Mouse (Mus musculus) liver, embryonic 18 days (tissue): Measurements from ENCODE around the gene Slc9a3r1. TPM values are rescaled to one million over a fixed set of nuclear protein-coding genes. Genes with fewer than 3 reads are reported as not detected.

ENCODE experiments used
- polyA plus RNA-seq: library from polyadenylated mRNA; depleted of rRNA; stranded (reverse); fragments of >200 nt; gene quantifications from 2 replicates; pipeline ENCODE4 v1.2.3, GENCODE M21; 2012; rRNA removed

The Slc9a3r1 gene
- 53.4 and 55.4 TPM in 2 replicates for polyA plus RNA-seq

GRCm38 (mm10) chr11:115162832-115163480 lies at the start of gene Slc9a3r1:
Gene Slc9a3r1 (plus strand): TSS chr11:115163341.

GRCm38 (mm10) chr11:115133800-115134199 lies 29.3 kb upstream of the Slc9a3r1 start, which contains the start of gene Cd300lf:
Gene Cd300lf (minus strand): TSS chr11:115133992.

GRCm38 (mm10) chr11:115187224-115187639 lies 24.1 kb downstream of the Slc9a3r1 start, which contains the start of gene Tmem104:
Gene Tmem104 (plus strand): TSS chr11:115187487.

GRCm38 (mm10) chr11:115187693-115188092 lies 24.6 kb downstream of the Slc9a3r1 start, which contains the start of gene Nat9:
Gene Nat9 (minus strand): TSS chr11:115187859.

Other genes with a start within 250 kb of the Slc9a3r1 start
- gene Cd300lb, start 229.0 kb upstream of the Slc9a3r1 start, polyA plus RNA-seq = 2.8 and 3.0 TPM in 2 replicates
- gene Cd300c, start 194.2 kb upstream of the Slc9a3r1 start, polyA plus RNA-seq = 0.32 and 0.46 TPM in 2 replicates
- gene Cd300ld, start 173.4 kb upstream of the Slc9a3r1 start, polyA plus RNA-seq = 2.3 and 3.2 TPM in 2 replicates
- gene Cd300c2, start 161.5 kb upstream of the Slc9a3r1 start, polyA plus RNA-seq = 14.0 and 14.4 TPM in 2 replicates
- gene Cd300ld2, start 147.1 kb upstream of the Slc9a3r1 start, polyA plus RNA-seq = 0.10 TPM in 1 of 2 replicates, not detected in the other
- 0.19 and 0.23 TPM in 2 replicates for gene Cd300ld4, start 136.3 kb upstream of the Slc9a3r1 start, polyA plus RNA-seq
- 0.29 and 0.49 TPM in 2 replicates for gene Cd300ld5, start 125.6 kb upstream of the Slc9a3r1 start, polyA plus RNA-seq
- 1.1 and 1.3 TPM in 2 replicates for gene Cd300ld3, start 114.9 kb upstream of the Slc9a3r1 start, polyA plus RNA-seq
- gene Cd300e, start 101.2 kb upstream of the Slc9a3r1 start, polyA plus RNA-seq = 1.1 and 1.2 TPM in 2 replicates
- 2.2 and 2.3 TPM in 2 replicates for gene Rab37, start 71.9 kb upstream of the Slc9a3r1 start, polyA plus RNA-seq
- 13.1 and 17.7 TPM in 2 replicates for gene Cd300lf, start 29.3 kb upstream of the Slc9a3r1 start, polyA plus RNA-seq
- 1.8 and 2.1 TPM in 2 replicates for gene Tmem104, start 24.1 kb downstream of the Slc9a3r1 start, polyA plus RNA-seq
- 12.4 and 14.7 TPM in 2 replicates for gene Nat9, start 24.5 kb downstream of the Slc9a3r1 start, polyA plus RNA-seq
- 0.14 and 0.21 TPM in 2 replicates for gene Grin2c, start 103.9 kb downstream of the Slc9a3r1 start, polyA plus RNA-seq
- gene Fdxr, start 113.7 kb downstream of the Slc9a3r1 start, polyA plus RNA-seq = 14.1 and 14.7 TPM in 2 replicates
- gene Fads6, start 134.3 kb downstream of the Slc9a3r1 start, polyA plus RNA-seq = 14.5 and 16.9 TPM in 2 replicates
- 0.05 and 0.07 TPM in 2 replicates for gene Otop2, start 143.8 kb downstream of the Slc9a3r1 start, polyA plus RNA-seq
- 0.10 and 0.12 TPM in 2 replicates for gene Ush1g, start 158.7 kb downstream of the Slc9a3r1 start, polyA plus RNA-seq
- gene Otop3, start 171.4 kb downstream of the Slc9a3r1 start, polyA plus RNA-seq = not detected in 2 replicates
- 1.3 TPM in 2 replicates for gene Hid1, start 204.4 kb downstream of the Slc9a3r1 start, polyA plus RNA-seq
- 2.1 and 2.4 TPM in 2 replicates for gene Cdr2l, start 218.6 kb downstream of the Slc9a3r1 start, polyA plus RNA-seq
- gene Mrpl58, start 240.4 kb downstream of the Slc9a3r1 start, polyA plus RNA-seq = 36.1 and 39.1 TPM in 2 replicates